Mouse (Mus musculus): ENCODE data around the gene Rusc2. TPM values are rescaled to one million over a fixed set of nuclear protein-coding genes. Genes with fewer than 3 reads are reported as not detected.

Gene Rusc2
- polyA plus RNA-seq, 1 experiment from 2014 or later = 2.1 TPM

DNA sequence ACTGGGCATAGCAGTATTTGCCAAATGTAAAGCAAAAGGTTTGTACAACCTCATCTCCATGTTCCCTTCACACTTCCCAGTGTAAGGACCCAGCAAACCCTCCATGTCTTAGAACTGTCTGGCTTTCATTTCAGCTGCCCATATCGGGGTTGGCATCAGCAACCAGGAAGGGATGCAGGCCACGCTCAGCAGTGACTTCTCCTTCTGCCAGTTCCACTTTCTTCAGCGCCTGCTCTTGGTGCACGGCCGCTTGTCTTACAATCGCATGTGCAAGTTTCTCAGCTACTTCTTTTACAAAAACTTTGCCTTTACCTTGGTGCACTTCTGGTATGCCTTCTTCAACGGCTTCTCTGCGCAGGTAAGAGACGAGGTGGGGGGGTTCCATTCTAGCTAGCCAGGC, 14.0 kb upstream of the Rusc2 start:
- H3K4me1 ChIP-seq (ENCODE audit: insufficient read depth) = 0 out of 2 replicates have a peak, but pooled peaks cover 3% of the 10 kb centered on the region
- WGBS (ENCODE audit: insufficient replicate concordance) = 58% methylated on average over 9 of the region's 9 CpGs
- H3K4me3 ChIP-seq (ENCODE audit: low read depth, low read length) = no peak overlapping the region
- DNase-seq (no peak), ATAC-seq (no peak)
- H3K4me2 ChIP-seq (ENCODE audit: low read depth, low read length) = no peak overlapping the region
- H3K36me3 ChIP-seq (replicated peaks; ENCODE audit: insufficient read depth, low read length) = no peaks in the 10 kb centered on the region
- no peak overlapping the region for H3K9ac ChIP-seq (replicated peaks)
- TF ChIP-seq CTCF (IDR thresholded peaks at IDR 0.05; ENCODE audit: low read depth) (no peak), EP300 (IDR thresholded peaks at IDR 0.05; ENCODE audit: low read depth) (no peak)
- no peak overlapping the region for H3K27ac ChIP-seq (ENCODE audit: low read depth)
- H3K27me3 ChIP-seq (ENCODE audit: insufficient read depth, low read length) = no peaks in the 10 kb centered on the region
- H3K9me3 ChIP-seq (ENCODE audit: low read length) = no peaks in the 10 kb centered on the region

DNA sequence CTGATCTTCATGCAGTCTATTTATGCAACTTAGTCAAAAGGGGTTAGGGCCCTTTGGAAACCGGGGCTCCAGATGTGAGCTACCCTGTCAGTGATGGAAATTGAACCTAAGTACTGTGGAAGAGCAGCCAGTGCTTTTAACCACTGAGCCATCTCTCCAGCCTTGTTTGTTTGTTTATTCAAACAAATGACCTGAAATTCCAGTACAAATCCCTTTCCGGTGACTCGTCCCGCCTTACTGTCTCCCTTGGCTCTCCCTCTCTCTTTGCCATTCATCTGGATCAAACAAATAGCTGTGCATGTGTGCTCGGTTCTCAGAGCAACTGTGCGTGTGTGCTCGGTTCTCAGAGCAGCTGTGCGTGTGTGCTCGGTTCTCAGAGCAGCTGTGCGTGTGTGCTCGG, 10.4 kb upstream of the Rusc2 start:
- DNase-seq = no peak
- no peak overlapping the region for H3K4me3 ChIP-seq (ENCODE audit: low read depth, low read length)
- WGBS (ENCODE audit: insufficient replicate concordance) = 73% methylated on average over 10 of the region's 11 CpGs
- H3K4me2 ChIP-seq (ENCODE audit: low read depth, low read length) = no peak overlapping the region
- H3K4me1 ChIP-seq (ENCODE audit: insufficient read depth) = no peaks in the 10 kb centered on the region
- H3K9me3 ChIP-seq (ENCODE audit: low read length) = no peaks in the 10 kb centered on the region
- no peak overlapping the region for H3K27ac ChIP-seq (ENCODE audit: low read depth)
- ATAC-seq = no peak
- H3K27me3 ChIP-seq (ENCODE audit: insufficient read depth, low read length) = no peaks in the 10 kb centered on the region
- no peak overlapping the region for H3K9ac ChIP-seq (replicated peaks)
- TF ChIP-seq CTCF (IDR thresholded peaks at IDR 0.05; ENCODE audit: low read depth) = no peak
- TF ChIP-seq EP300 (IDR thresholded peaks at IDR 0.05; ENCODE audit: low read depth) = no peak
- H3K36me3 ChIP-seq (replicated peaks; ENCODE audit: insufficient read depth, low read length) = no peaks in the 10 kb centered on the region

DNA sequence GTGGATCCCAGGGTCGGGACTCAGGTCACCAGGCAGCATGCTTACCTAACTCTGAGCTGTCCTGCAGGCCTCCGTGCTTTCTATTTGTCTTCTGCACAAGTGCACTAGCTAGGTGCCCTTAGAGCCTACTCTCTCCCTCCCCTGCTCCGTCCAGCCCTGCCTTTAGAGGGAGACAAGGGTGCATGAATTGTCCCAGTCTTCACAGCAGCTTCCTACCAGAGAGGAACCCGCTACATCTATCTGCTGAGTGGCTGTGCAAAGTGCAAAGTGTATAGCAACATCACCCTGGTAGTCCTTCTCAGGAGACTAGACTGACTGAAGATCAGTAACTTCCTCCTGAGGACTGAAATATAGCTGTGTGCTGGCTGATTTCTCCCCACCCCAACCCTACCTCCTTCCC, 9.6 kb upstream of the Rusc2 start:
- no peaks in the 10 kb centered on the region for H3K36me3 ChIP-seq (replicated peaks; ENCODE audit: insufficient read depth, low read length)
- no peaks in the 10 kb centered on the region for H3K27me3 ChIP-seq (ENCODE audit: insufficient read depth, low read length)
- no peak for DNase-seq
- ATAC-seq = peak; percentile 73
- H3K27ac ChIP-seq (ENCODE audit: low read depth) = no peak overlapping the region
- H3K9me3 ChIP-seq (ENCODE audit: low read length) = no peaks in the 10 kb centered on the region
- H3K4me1 ChIP-seq (ENCODE audit: insufficient read depth) = no peaks in the 10 kb centered on the region
- TF ChIP-seq CTCF (IDR thresholded peaks at IDR 0.05; ENCODE audit: low read depth) (peak; percentile 54), EP300 (IDR thresholded peaks at IDR 0.05; ENCODE audit: low read depth) (no peak)
- no peak overlapping the region for H3K9ac ChIP-seq (replicated peaks)
- H3K4me3 ChIP-seq (ENCODE audit: low read depth, low read length) = no peak overlapping the region
- H3K4me2 ChIP-seq (ENCODE audit: low read depth, low read length) = no peak overlapping the region
- 48% methylated on average over 4 of the region's 4 CpGs for WGBS (ENCODE audit: insufficient replicate concordance)

DNA sequence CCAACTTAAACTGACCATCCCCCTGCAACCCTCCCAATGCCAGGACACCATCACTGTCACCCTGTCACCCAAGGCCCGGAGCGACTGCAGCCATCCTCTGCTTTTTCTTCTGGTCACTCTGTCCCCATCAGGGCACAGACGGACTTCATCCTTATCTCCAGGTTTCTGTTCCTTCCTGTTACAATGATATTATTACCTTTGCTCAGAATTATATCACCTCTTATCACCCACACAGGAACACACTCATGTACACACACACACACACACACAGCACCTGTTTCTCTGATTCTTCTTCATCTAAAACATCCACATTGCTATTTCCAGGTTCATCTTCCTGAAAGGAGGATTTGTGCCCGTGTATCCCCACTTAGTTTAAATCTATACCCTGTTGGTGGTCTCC, 7.5 kb upstream of the Rusc2 start:
- no peak for ATAC-seq
- no peaks in the 10 kb centered on the region for H3K9me3 ChIP-seq (ENCODE audit: low read length)
- TF ChIP-seq EP300 (IDR thresholded peaks at IDR 0.05; ENCODE audit: low read depth) = no peak
- TF ChIP-seq CTCF (IDR thresholded peaks at IDR 0.05; ENCODE audit: low read depth) = no peak
- H3K4me1 ChIP-seq (ENCODE audit: insufficient read depth) = 0 out of 2 replicates have a peak, but pooled peaks cover 5% of the 10 kb centered on the region
- H3K36me3 ChIP-seq (replicated peaks; ENCODE audit: insufficient read depth, low read length) = no peaks in the 10 kb centered on the region
- H3K27ac ChIP-seq (ENCODE audit: low read depth) = no peak overlapping the region
- no peak overlapping the region for H3K4me2 ChIP-seq (ENCODE audit: low read depth, low read length)
- H3K9ac ChIP-seq (replicated peaks) = no peak overlapping the region
- H3K27me3 ChIP-seq (ENCODE audit: insufficient read depth, low read length) = no peaks in the 10 kb centered on the region
- H3K4me3 ChIP-seq (ENCODE audit: low read depth, low read length) = no peak overlapping the region
- no peak for DNase-seq
- 60% methylated on average over 4 of the region's 4 CpGs for WGBS (ENCODE audit: insufficient replicate concordance)

DNA sequence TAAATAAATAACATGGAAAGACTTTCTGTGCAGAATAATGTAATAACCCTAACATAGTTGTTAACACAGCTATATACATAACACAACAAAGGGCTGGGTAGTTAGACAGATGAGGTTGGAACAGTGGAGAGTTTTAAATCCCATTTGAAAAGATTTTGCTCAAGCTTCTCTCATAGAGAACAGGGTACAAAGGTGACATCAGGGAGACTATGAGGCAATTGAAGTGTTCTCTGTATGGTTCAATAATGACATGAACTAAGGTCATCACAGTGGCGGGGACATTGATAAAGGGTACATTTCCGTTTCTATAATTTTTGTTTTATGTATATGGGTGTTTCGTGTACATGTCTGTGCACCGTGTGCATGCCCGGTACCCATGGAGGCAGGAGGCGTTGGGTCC, 2.2 kb upstream of the Rusc2 start:
- ATAC-seq (peak; percentile 48), DNase-seq (no peak)
- Histone ChIP-seq H3K4me2 (ENCODE audit: low read depth, low read length) (0 out of 2 replicates have a peak overlapping the region, but pooled peaks have one; percentile 20), H3K9me3 (ENCODE audit: low read length) (no peaks in the 10 kb centered on the region), H3K4me3 (ENCODE audit: low read depth, low read length) (no peak overlapping the region), H3K27me3 (ENCODE audit: insufficient read depth, low read length) (no peaks in the 10 kb centered on the region), H3K4me1 (ENCODE audit: insufficient read depth) (peaks cover 17% of the 10 kb centered on the region), H3K9ac (replicated peaks) (no peak overlapping the region), H3K27ac (ENCODE audit: low read depth) (peak overlapping the region; percentile 57), H3K36me3 (replicated peaks; ENCODE audit: insufficient read depth, low read length) (no peaks in the 10 kb centered on the region)
- 66% methylated on average over 6 of the region's 6 CpGs for WGBS (ENCODE audit: insufficient replicate concordance)
- TF ChIP-seq CTCF (IDR thresholded peaks at IDR 0.05; ENCODE audit: low read depth) (no peak), EP300 (IDR thresholded peaks at IDR 0.05; ENCODE audit: low read depth) (peak; percentile 49)

DNA sequence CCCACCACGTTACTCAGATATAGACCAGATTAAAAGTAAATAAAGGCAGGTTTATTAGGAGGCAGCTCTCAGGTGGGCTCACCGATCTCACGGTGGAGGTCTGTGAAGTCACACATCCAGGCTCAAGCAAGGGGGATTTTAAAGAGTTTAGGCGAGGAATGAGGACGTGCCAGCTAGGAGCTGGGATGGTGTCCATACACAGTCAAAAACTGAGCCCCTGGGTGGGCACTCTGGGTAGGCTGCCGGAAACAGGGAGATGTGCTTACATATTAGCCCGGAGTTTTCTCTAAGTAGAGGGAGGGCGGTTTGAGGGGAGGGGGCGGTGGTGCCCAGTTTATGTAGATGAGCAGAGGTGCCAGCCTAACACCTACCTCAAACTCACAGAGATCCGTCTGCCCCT, 828 bp upstream of the Rusc2 start:
- WGBS (ENCODE audit: insufficient replicate concordance) = 47% methylated on average over 10 of the region's 10 CpGs
- Histone ChIP-seq H3K4me3 (ENCODE audit: low read depth, low read length) (peak overlapping the region; percentile 51), H3K4me1 (ENCODE audit: insufficient read depth) (peaks cover 17% of the 10 kb centered on the region), H3K36me3 (replicated peaks; ENCODE audit: insufficient read depth, low read length) (no peaks in the 10 kb centered on the region), H3K27me3 (ENCODE audit: insufficient read depth, low read length) (no peaks in the 10 kb centered on the region), H3K4me2 (ENCODE audit: low read depth, low read length) (peak overlapping the region; percentile 79), H3K9me3 (ENCODE audit: low read length) (no peaks in the 10 kb centered on the region), H3K27ac (ENCODE audit: low read depth) (peak overlapping the region; percentile 87), H3K9ac (replicated peaks) (peak overlapping the region; percentile 75)
- DNase-seq (no peak), ATAC-seq (no peak)
- TF ChIP-seq EP300 (IDR thresholded peaks at IDR 0.05; ENCODE audit: low read depth) (no peak), CTCF (IDR thresholded peaks at IDR 0.05; ENCODE audit: low read depth) (no peak)

Measured in liver, postnatal 0 days (tissue).